Mouse (Mus musculus) urinary bladder, postnatal 0 days (tissue): ENCODE data around the gene Il20. TPM values are rescaled to one million over a fixed set of nuclear protein-coding genes. Genes with fewer than 3 reads are reported as not detected.

Experiments
- polyA plus RNA-seq: library from polyadenylated mRNA; unstranded; fragments of >200 nt; fragmentation: Nextera tagmentation; extraction: Ambion mirVana; gene quantifications from 2 replicates; pipeline ENCODE4 v1.2.1, GENCODE M21; 2015

Il20 gene
- not detected in 2 replicates for polyA plus RNA-seq

DNA sequence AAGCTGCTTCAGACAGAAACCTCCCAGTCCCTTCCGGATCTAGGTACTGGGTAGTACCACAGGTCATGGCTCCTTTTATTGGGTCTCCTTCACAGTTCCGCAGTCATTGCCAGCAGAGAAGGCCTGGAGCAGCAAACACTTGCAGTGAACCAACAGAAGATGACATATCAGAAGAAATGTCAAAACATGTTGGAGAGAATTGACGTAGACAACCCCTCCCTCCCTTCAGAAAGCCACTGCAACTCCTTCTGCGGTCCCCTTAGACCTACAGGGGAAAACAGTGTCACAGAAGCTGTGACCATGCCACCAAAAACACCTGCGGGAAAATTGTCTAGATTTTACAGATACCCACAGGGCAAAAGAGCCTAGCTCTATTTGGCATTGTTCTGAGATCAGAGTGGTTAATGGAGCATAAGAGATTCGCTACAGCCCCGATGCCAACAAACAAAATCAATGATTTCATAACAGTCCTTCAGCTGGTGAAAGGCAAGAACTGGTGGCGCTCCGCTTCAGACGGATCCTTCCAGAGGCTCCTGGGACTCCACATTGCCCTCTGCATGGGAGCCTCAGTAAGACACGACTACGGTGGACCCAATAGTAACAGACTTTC is at the start of gene Il20:
Gene Il20, minus strand, starts transcription at position 51 of the 610 bp plus-strand sequence.

DNA sequence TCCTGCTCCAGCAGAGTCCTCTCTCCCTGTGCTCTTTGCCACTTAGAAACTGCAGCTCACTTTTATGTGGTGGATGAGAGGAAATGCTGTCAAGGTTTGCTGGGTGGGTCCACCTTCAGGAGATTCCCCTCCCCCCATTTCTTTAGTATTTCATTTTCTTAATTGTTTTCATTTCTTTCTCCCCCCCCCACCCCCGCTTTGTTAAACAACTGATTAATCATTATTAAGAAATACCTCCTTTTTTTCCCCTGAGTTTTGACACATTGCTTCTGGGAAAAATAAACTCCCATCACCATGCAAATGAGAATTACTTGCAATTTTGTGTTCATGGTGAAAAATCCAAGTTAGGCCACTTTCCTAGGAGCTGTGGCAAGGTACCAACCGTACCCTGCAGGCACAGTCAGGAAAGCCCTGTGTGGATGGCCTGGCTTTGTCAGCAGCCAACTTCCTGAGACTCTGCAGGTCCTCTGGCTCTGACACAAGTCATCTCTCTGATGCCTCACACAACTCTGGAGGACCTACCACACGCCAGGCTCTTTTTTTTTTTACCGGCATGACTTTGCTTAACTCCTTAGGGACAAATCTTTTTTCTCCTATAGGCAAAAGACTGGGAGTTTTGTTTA is 28.9 kb upstream of the Il20 start, which contains the start of gene Il19:
Gene Il19, minus strand, starts transcription at position 51 of the 623 bp plus-strand sequence.

DNA sequence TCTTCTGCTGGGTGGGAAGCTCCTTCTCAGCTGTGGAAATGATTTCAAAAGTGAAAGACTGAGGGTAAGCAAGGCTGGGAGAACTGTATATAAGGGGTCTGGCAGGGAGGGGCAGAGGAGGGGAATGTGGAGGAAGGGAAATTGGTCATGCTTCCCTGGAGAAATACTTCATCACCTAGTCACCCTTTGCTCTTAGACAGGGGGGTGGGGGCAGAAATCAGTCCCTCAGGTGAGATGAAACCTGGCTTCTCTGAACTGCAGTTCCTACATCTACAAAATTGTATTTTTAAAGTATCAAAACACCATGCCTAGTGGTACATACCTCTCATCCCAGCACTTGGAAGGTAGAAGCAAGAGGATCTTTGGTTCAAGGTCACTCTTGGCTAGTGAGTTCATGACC is 23.9 kb downstream of the Il20 start, which contains the start of gene Il24:
Gene Il24, minus strand, starts transcription at position 101 of the 400 bp plus-strand sequence.

DNA sequence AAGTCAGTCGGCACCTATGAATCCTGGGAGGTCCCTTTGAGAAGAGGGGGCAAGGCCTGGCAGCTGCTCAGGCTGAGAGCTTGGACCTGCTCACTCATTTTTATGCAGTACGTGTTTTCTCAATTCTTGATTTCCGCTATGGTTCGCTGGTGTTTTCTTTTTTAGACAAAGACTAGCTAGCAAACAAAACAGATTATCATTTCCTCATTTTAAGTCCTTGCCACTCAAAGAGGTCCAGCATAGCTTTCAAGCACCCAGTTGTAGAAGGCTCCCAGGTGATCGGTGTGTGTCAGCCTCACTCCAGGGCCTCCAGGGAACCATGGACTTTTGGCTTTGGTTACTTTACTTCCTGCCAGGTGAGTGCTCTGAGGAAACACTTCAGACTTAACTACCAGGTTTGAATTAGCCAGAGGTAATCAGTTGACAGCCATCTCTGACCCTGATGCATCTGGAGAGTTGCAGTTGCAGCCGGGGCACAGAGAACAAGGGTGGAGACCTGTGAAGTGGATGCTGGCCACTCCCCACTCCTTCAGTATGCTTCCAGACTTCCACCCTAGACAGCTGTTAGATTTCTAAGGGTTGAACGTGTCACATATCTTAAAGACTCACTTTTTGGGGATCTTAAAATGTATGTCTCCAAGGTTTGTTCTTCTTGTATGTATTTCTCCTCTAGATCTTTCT is 45.6 kb downstream of the Il20 start, which contains the start of gene Fcmr:
Gene Fcmr, plus strand, starts transcription at position 129 of the 681 bp plus-strand sequence.

Other genes with a start within 250 kb of the Il20 start
- gene C4bp, start 249.8 kb downstream of the Il20 start, polyA plus RNA-seq, result 0.19 TPM in 1 of 2 replicates, not detected in the other
- gene Gm29427, start 195.7 kb downstream of the Il20 start, polyA plus RNA-seq, result not detected in 2 replicates
- 8.1 and 9.7 TPM in 2 replicates for gene Yod1, start 194.1 kb downstream of the Il20 start, polyA plus RNA-seq
- gene Pfkfb2, start 182.2 kb downstream of the Il20 start, polyA plus RNA-seq, result 4.0 and 4.4 TPM in 2 replicates
- gene AA986860, start 179.5 kb downstream of the Il20 start, polyA plus RNA-seq, result 41.6 and 52.3 TPM in 2 replicates
- 3.2 and 3.8 TPM in 2 replicates for gene Fcamr, start 110.5 kb downstream of the Il20 start, polyA plus RNA-seq
- gene Pigr, start 84.8 kb downstream of the Il20 start, polyA plus RNA-seq, result 2.8 and 3.0 TPM in 2 replicates
- gene Fcmr, start 45.8 kb downstream of the Il20 start, polyA plus RNA-seq, result 2.5 and 3.4 TPM in 2 replicates
- not detected in 2 replicates for gene Il24, start 24.0 kb downstream of the Il20 start, polyA plus RNA-seq
- gene Il19, start 28.7 kb upstream of the Il20 start, polyA plus RNA-seq, result not detected in 2 replicates
- gene Il10, start 108.4 kb upstream of the Il20 start, polyA plus RNA-seq, result 0.12 and 0.24 TPM in 2 replicates
- gene Mapkapk2, start 186.4 kb upstream of the Il20 start, polyA plus RNA-seq, result 90.5 and 95.5 TPM in 2 replicates
- gene Dyrk3, start 226.9 kb upstream of the Il20 start, polyA plus RNA-seq, result 1.0 and 1.7 TPM in 2 replicates
- 39.5 and 41.0 TPM in 2 replicates for gene Eif2d, start 241.7 kb upstream of the Il20 start, polyA plus RNA-seq